Mouse (Mus musculus): ENCODE results near the gene Prokr1. TPM values are rescaled to one million over a fixed set of nuclear protein-coding genes. Genes with fewer than 3 reads are reported as not detected.

The Prokr1 gene
- polyA plus RNA-seq, 1 experiment from 2014 or later: 4.2 TPM

DNA sequence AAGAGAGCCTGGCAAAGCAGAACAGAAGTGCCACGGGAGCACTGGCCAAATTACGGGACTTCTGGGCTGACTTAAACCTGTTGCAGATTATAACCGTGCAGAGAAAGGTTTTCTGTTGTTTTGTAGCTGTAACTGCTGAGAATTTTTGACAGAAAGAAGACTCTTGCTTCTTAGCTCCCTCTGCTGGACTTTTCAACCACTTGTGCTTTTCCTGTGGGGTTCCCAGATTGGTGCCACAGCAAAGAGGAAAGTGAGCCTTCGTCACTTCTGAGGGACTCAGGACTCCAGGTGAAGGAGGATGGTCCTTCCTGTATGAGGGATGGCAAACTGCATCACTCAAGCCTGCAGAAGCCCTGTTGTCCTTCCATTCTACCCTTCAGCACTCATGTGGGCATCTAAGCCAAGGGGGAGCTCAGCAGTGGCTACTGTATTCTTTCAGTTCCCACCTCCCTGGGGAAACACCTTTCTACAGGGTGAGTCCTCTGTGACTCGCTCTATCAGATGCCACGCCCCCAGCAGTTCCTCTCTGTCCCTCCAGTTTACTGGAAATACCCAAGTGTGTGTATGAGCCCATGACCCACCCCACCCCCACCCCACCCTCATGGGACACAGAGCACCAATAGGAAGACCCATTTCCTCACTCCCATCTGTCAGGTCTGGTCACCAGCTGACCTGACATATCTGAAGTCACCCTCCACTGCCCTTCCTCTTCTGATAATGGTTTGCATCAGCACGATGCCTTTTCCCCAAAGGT lies 38.3 kb downstream of the Prokr1 start:
- WGBS: 59% methylated on average over 7 of the region's 7 CpGs
- no peak for ATAC-seq (ENCODE audit: low FRiP score, low TSS enrichment)
- Histone ChIP-seq H3K9ac (ENCODE audit: low read depth, low read length) (no peak overlapping the region), H3K36me3 (ENCODE audit: control insufficient read depth, insufficient read depth, low read length) (no peaks in the 10 kb centered on the region), H3K4me2 (replicated peaks; ENCODE audit: low read depth, low read length) (no peak overlapping the region), H3K4me1 (ENCODE audit: control insufficient read depth, insufficient read depth, low read length) (no peaks in the 10 kb centered on the region), H3K4me3 (ENCODE audit: low read length) (no peak overlapping the region), H3K9me3 (ENCODE audit: control insufficient read depth, low read length) (no peaks in the 10 kb centered on the region), H3K27me3 (ENCODE audit: control insufficient read depth, insufficient read depth, low read length) (no peaks in the 10 kb centered on the region), H3K27ac (ENCODE audit: low read depth, low read length) (no peak overlapping the region)

DNA sequence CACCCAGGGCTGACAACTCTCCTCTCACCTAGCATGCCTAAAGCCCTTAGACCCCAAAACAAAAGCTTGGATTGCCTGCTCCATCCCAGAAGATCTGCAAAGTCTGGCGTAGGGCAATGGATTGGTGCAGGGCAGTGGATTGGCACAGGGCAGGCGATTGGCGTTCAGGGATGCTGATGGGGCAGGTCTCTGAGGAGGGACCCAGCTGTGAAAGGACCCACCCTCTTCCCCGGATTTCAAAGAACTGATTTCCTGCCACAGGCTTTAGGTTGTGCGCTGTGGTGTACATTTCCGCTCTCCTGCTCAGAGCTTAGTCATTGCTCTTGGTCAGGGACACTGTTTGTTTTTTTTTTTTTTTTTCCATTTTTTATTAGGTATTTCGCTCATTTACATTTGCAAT lies 42.7 kb downstream of the Prokr1 start:
- no peak overlapping the region for H3K27ac ChIP-seq (ENCODE audit: low read depth, low read length)
- H3K27me3 ChIP-seq (ENCODE audit: control insufficient read depth, insufficient read depth, low read length): no peaks in the 10 kb centered on the region
- no peak for ATAC-seq (ENCODE audit: low FRiP score, low TSS enrichment)
- H3K4me1 ChIP-seq (ENCODE audit: control insufficient read depth, insufficient read depth, low read length): no peaks in the 10 kb centered on the region
- no peak overlapping the region for H3K4me2 ChIP-seq (replicated peaks; ENCODE audit: low read depth, low read length)
- no peak overlapping the region for H3K9ac ChIP-seq (ENCODE audit: low read depth, low read length)
- WGBS: 84% methylated on average over 7 of the region's 7 CpGs
- H3K4me3 ChIP-seq (ENCODE audit: low read length): no peak overlapping the region
- H3K36me3 ChIP-seq (ENCODE audit: control insufficient read depth, insufficient read depth, low read length): no peaks in the 10 kb centered on the region
- peaks cover 4% of the 10 kb centered on the region; the same call in 1 of the 2 replicates for H3K9me3 ChIP-seq (ENCODE audit: control insufficient read depth, low read length)

DNA sequence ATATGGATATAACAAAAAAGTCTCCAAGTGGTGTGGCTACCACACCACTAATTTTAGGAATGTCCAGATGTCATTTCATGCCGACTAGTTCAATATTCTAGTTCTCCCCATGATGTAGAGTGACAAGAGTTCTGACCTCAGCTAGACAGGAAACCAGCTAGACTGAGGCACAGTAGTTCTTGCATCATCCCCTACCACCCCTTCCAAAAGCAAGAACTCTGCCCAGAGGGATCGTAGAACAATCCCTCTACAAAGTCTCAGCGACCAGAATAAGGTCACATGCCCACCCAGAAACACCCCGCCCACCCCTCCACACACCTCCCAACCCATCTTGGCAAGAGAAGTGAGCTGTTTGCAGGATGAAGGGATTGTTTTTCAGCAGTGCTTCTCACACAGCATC lies 43.1 kb downstream of the Prokr1 start:
- no peak overlapping the region for H3K9ac ChIP-seq (ENCODE audit: low read depth, low read length)
- H3K36me3 ChIP-seq (ENCODE audit: control insufficient read depth, insufficient read depth, low read length): no peaks in the 10 kb centered on the region
- 82% methylated on average over 4 of the region's 4 CpGs for WGBS
- no peak overlapping the region for H3K4me3 ChIP-seq (ENCODE audit: low read length)
- H3K27me3 ChIP-seq (ENCODE audit: control insufficient read depth, insufficient read depth, low read length): no peaks in the 10 kb centered on the region
- H3K27ac ChIP-seq (ENCODE audit: low read depth, low read length): no peak overlapping the region
- no peaks in the 10 kb centered on the region for H3K4me1 ChIP-seq (ENCODE audit: control insufficient read depth, insufficient read depth, low read length)
- ATAC-seq (ENCODE audit: low FRiP score, low TSS enrichment): no peak
- peaks cover 4% of the 10 kb centered on the region; the same call in 1 of the 2 replicates for H3K9me3 ChIP-seq (ENCODE audit: control insufficient read depth, low read length)
- H3K4me2 ChIP-seq (replicated peaks; ENCODE audit: low read depth, low read length): no peak overlapping the region

DNA sequence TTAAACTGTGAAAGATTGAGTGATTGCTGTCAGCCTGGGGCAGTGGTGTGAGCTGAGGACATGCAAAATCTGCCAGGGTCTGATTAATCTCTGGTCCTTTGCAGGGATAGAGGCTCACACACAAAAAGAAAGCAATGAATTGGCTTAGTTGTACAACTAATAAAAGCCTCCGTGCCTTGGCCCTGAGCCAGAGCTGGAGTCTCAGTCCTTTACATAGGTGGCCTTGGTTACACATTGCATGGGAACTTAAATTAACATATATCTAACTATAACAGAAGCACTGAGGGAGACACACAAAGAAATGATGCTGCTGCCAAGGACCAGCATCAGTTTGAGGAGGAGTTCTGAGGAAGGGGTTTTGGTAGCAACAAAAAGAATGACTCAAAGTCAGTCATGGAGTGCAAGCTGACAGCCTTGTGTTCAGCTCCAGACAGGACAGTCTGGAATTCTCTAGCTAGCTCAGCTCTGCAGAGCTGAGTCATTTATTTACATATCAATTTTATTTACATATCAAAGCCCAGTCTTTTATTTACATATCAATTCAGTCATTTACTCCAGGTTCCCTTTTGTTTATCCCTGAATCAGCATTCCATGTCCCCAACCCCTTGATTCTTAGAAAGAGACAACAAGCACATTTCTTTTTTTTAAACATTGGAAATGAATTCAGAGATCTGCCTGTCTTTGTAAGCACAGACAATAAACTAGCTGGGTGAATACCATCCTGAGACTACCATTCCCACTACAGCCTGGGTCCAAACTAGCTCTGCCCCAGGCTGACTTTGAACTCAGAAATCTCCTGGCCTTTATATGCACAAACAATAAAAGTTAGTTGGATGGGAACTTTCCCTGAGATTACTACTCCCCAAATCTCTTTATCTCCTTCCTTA lies 45.0 kb downstream of the Prokr1 start:
- H3K27ac ChIP-seq (ENCODE audit: low read depth, low read length): no peak overlapping the region
- WGBS: 65% methylated on average over 1 of the region's 1 CpGs
- no peaks in the 10 kb centered on the region for H3K36me3 ChIP-seq (ENCODE audit: control insufficient read depth, insufficient read depth, low read length)
- ATAC-seq (ENCODE audit: low FRiP score, low TSS enrichment): no peak
- H3K9me3 ChIP-seq (ENCODE audit: control insufficient read depth, low read length): peaks cover 4% of the 10 kb centered on the region; the same call in 1 of the 2 replicates
- no peaks in the 10 kb centered on the region for H3K27me3 ChIP-seq (ENCODE audit: control insufficient read depth, insufficient read depth, low read length)
- H3K4me2 ChIP-seq (replicated peaks; ENCODE audit: low read depth, low read length): no peak overlapping the region
- H3K4me3 ChIP-seq (ENCODE audit: low read length): no peak overlapping the region
- no peaks in the 10 kb centered on the region for H3K4me1 ChIP-seq (ENCODE audit: control insufficient read depth, insufficient read depth, low read length)
- H3K9ac ChIP-seq (ENCODE audit: low read depth, low read length): no peak overlapping the region

DNA sequence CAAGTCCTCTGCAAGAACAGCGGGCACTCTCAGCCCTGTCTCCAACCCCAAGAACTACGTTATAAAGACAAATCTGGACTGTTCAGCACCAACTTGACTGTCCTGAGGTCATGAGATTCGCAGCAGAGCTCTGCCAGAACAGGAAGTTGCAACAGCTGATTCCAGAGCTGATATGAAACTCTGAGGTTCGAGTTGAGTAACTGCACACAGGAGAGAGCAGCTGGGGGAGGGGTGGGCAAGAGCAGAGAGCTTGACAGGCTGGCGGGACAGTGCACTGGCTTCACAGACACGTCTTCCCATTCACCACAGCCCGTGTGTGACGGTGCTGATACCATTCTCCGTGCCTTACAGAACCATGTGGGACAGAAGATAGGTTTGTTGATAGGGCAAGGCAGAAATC lies 48.5 kb downstream of the Prokr1 start:
- Histone ChIP-seq H3K9me3 (ENCODE audit: control insufficient read depth, low read length) (peaks cover 4% of the 10 kb centered on the region; the same call in 1 of the 2 replicates), H3K36me3 (ENCODE audit: control insufficient read depth, insufficient read depth, low read length) (no peaks in the 10 kb centered on the region), H3K4me1 (ENCODE audit: control insufficient read depth, insufficient read depth, low read length) (no peaks in the 10 kb centered on the region), H3K9ac (ENCODE audit: low read depth, low read length) (no peak overlapping the region), H3K4me3 (ENCODE audit: low read length) (no peak overlapping the region), H3K4me2 (replicated peaks; ENCODE audit: low read depth, low read length) (no peak overlapping the region), H3K27ac (ENCODE audit: low read depth, low read length) (no peak overlapping the region), H3K27me3 (ENCODE audit: control insufficient read depth, insufficient read depth, low read length) (no peaks in the 10 kb centered on the region)
- 56% methylated on average over 9 of the region's 9 CpGs for WGBS
- ATAC-seq (ENCODE audit: low FRiP score, low TSS enrichment): no peak

DNA sequence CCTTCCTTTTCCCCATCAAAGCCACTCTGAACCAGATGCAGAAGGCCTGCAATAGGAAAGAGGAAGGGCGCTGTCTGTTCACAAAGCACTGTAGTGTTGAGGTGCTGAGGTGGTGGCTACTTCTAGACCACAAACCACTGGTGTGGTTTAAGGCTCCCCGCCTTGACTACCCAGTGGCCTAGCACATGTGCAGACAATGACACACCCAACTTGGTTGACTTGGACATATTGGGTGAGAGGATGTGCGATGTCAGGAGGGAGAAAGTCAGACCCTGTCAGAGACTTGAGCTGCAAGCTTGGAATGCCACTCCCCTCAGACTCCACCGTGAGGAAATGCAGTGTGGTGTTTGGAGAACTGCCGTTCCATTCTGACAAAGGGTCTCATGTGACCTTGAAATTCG lies 49.4 kb downstream of the Prokr1 start:
- 76% methylated on average over 6 of the region's 6 CpGs for WGBS
- Histone ChIP-seq H3K27ac (ENCODE audit: low read depth, low read length) (no peak overlapping the region), H3K4me1 (ENCODE audit: control insufficient read depth, insufficient read depth, low read length) (no peaks in the 10 kb centered on the region), H3K4me2 (replicated peaks; ENCODE audit: low read depth, low read length) (no peak overlapping the region), H3K9me3 (ENCODE audit: control insufficient read depth, low read length) (no peaks in the 10 kb centered on the region; the same call in 1 of the 2 replicates), H3K4me3 (ENCODE audit: low read length) (no peak overlapping the region), H3K9ac (ENCODE audit: low read depth, low read length) (no peak overlapping the region), H3K27me3 (ENCODE audit: control insufficient read depth, insufficient read depth, low read length) (no peaks in the 10 kb centered on the region), H3K36me3 (ENCODE audit: control insufficient read depth, insufficient read depth, low read length) (no peaks in the 10 kb centered on the region)
- no peak for ATAC-seq (ENCODE audit: low FRiP score, low TSS enrichment)

DNA sequence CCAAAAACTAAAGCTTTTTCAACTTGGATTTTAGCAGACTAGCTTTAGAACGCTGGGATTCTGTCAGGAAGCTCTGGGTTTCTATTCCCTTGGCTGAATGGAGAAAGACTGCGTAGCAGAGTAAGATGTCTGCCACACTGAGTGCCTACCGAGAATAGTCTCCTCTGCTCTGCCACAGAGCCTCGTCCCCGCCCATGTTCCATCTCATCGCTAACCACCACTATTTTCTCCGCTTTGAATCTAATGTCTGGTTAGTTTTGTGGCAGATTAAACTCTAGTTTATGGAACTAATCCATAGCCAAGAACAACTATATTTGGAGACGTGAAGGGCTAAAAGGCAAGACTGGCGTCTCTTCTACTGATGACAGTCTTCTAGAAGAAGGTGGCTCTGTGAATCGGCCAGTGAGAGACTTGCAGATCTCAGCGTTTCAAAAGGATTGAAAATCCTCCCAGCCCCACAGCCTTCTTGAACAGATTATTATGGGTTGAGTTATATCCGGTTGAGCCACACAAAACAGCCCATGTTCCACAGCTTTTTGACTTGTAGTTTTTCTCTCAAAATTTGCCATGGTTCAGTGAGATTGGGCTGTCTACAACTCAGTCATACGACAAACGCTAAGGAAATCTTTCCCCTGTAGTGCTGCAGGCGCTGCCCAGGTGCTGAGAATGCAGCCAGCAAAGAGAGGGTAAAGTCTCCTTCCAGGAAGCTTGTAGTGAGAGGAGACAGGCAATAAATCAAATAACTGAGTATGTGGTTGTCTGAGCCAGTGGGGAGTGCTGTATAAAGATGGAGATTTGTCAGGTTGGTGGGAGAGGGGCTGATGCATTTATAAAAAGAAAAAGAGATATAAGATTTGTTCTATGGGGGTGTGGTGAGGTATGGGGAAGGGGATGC lies 51.9 kb downstream of the Prokr1 start:
- Histone ChIP-seq H3K4me2 (replicated peaks; ENCODE audit: low read depth, low read length) (no peak overlapping the region), H3K4me3 (ENCODE audit: low read length) (no peak overlapping the region), H3K27ac (ENCODE audit: low read depth, low read length) (no peak overlapping the region), H3K27me3 (ENCODE audit: control insufficient read depth, insufficient read depth, low read length) (no peaks in the 10 kb centered on the region), H3K9ac (ENCODE audit: low read depth, low read length) (no peak overlapping the region), H3K36me3 (ENCODE audit: control insufficient read depth, insufficient read depth, low read length) (no peaks in the 10 kb centered on the region), H3K4me1 (ENCODE audit: control insufficient read depth, insufficient read depth, low read length) (no peaks in the 10 kb centered on the region), H3K9me3 (ENCODE audit: control insufficient read depth, low read length) (no peaks in the 10 kb centered on the region)
- WGBS: 73% methylated on average over 15 of the region's 15 CpGs
- no peak for ATAC-seq (ENCODE audit: low FRiP score, low TSS enrichment)

DNA sequence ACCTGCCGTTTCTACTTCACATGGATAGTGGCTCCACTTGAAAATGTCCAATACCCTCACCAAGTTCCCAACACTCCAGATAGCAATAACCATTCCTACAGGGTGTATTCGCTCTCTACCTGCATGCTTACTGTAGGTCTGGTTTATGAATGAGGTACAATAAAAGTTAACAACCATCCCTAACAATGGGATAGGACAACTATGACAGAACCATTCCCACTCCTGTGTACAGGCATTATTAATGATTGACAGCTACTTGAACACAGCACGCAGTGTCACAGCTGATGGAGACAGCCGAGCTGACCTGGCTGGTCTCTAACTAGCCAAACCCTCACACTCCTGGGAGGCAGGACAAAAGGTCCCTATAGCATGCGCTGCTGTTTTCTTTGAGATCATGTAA lies 52.9 kb downstream of the Prokr1 start:
- no peak overlapping the region for H3K4me2 ChIP-seq (replicated peaks; ENCODE audit: low read depth, low read length)
- ATAC-seq (ENCODE audit: low FRiP score, low TSS enrichment): no peak
- H3K36me3 ChIP-seq (ENCODE audit: control insufficient read depth, insufficient read depth, low read length): no peaks in the 10 kb centered on the region
- no peaks in the 10 kb centered on the region for H3K9me3 ChIP-seq (ENCODE audit: control insufficient read depth, low read length)
- H3K27me3 ChIP-seq (ENCODE audit: control insufficient read depth, insufficient read depth, low read length): no peaks in the 10 kb centered on the region
- H3K4me3 ChIP-seq (ENCODE audit: low read length): no peak overlapping the region
- H3K9ac ChIP-seq (ENCODE audit: low read depth, low read length): no peak overlapping the region
- no peak overlapping the region for H3K27ac ChIP-seq (ENCODE audit: low read depth, low read length)
- 60% methylated on average over 5 of the region's 5 CpGs for WGBS
- no peaks in the 10 kb centered on the region for H3K4me1 ChIP-seq (ENCODE audit: control insufficient read depth, insufficient read depth, low read length)
